Mouse (Mus musculus): ENCODE data around the gene Nkpd1. TPM values are rescaled to one million over a fixed set of nuclear protein-coding genes. Genes with fewer than 3 reads are reported as not detected.

Nkpd1 gene
- polyA plus RNA-seq (2015; fragmentation: Nextera tagmentation; extraction: Ambion mirVana) = 3.1 and 3.3 TPM in 2 replicates

GRCm38 (mm10) chr7:19517652-19518365 is at the start of gene Nkpd1:
TSS of gene Nkpd1 (plus strand) at chr7:19517838.
- WGBS = 5% methylated on average over 29 of the region's 29 CpGs
- H3K4me3 ChIP-seq (replicated peaks) = peak within 1 kb of the TSS; percentile 20
- no peaks in the 10 kb centered on the region for H3K36me3 ChIP-seq
- peaks cover 20% of the 10 kb centered on the region for H3K4me1 ChIP-seq
- no peaks in the 10 kb centered on the region for H3K9me3 ChIP-seq (replicated peaks)
- H3K27me3 ChIP-seq = peaks cover 65% of the 10 kb centered on the region
- H3K4me2 ChIP-seq (replicated peaks) = peak within 1 kb of the TSS; percentile 39
- peak; percentile 16; the same call in 1 of the 2 replicates for ATAC-seq (ENCODE audit: insufficient number of reproducible peaks, low FRiP score, low TSS enrichment, low read depth)
- no peak within 1 kb of the TSS for H3K27ac ChIP-seq (replicated peaks)
- no peak within 1 kb of the TSS for H3K9ac ChIP-seq

- 56% methylated on average over 12 of the region's 12 CpGs for WGBS
- H3K27me3 ChIP-seq = peaks cover 58% of the 10 kb centered on the region
Observed at GRCm38 (mm10) chr7:19468279-19468678, 49.4 kb upstream of the Nkpd1 start.

GRCm38 (mm10) chr7:19469404-19469803 is 48.2 kb upstream of the Nkpd1 start:
- 19% methylated on average over 23 of the region's 23 CpGs for WGBS
- Histone ChIP-seq H3K4me3 (replicated peaks) (no peak overlapping the region), H3K27me3 (peaks cover 60% of the 10 kb centered on the region), H3K4me2 (replicated peaks) (no peak overlapping the region), H3K9me3 (replicated peaks) (no peaks in the 10 kb centered on the region), H3K27ac (replicated peaks) (no peak overlapping the region), H3K9ac (no peak overlapping the region), H3K4me1 (peaks cover 25% of the 10 kb centered on the region), H3K36me3 (no peaks in the 10 kb centered on the region)
- ATAC-seq (ENCODE audit: insufficient number of reproducible peaks, low FRiP score, low TSS enrichment, low read depth) = no peak

More at GRCm38 (mm10) chr7:19468279-19468678, 49.4 kb upstream of the Nkpd1 start:
- Histone ChIP-seq H3K4me1 (peaks cover 22% of the 10 kb centered on the region), H3K9ac (no peak overlapping the region), H3K36me3 (no peaks in the 10 kb centered on the region), H3K9me3 (replicated peaks) (no peaks in the 10 kb centered on the region), H3K4me2 (replicated peaks) (no peak overlapping the region), H3K4me3 (replicated peaks) (no peak overlapping the region), H3K27ac (replicated peaks) (no peak overlapping the region)
- ATAC-seq (ENCODE audit: insufficient number of reproducible peaks, low FRiP score, low TSS enrichment, low read depth) = no peak

GRCm38 (mm10) chr7:19470308-19470707 is 47.3 kb upstream of the Nkpd1 start:
- H3K27me3 ChIP-seq = peaks cover 63% of the 10 kb centered on the region
- 19% methylated on average over 14 of the region's 14 CpGs for WGBS
- no peak for ATAC-seq (ENCODE audit: insufficient number of reproducible peaks, low FRiP score, low TSS enrichment, low read depth)

GRCm38 (mm10) chr7:19472403-19472802 is 45.2 kb upstream of the Nkpd1 start:
- peaks cover 21% of the 10 kb centered on the region for H3K4me1 ChIP-seq
- no peaks in the 10 kb centered on the region for H3K36me3 ChIP-seq
- H3K4me2 ChIP-seq (replicated peaks) = no peak overlapping the region
- no peak overlapping the region for H3K9ac ChIP-seq
- H3K27me3 ChIP-seq = peaks cover 58% of the 10 kb centered on the region
- H3K9me3 ChIP-seq (replicated peaks) = no peaks in the 10 kb centered on the region
- H3K27ac ChIP-seq (replicated peaks) = no peak overlapping the region
- no peak overlapping the region for H3K4me3 ChIP-seq (replicated peaks)
- ATAC-seq (ENCODE audit: insufficient number of reproducible peaks, low FRiP score, low TSS enrichment, low read depth) = no peak; the same call in 1 of the 2 replicates
- 31% methylated on average over 4 of the region's 4 CpGs for WGBS

More at GRCm38 (mm10) chr7:19470308-19470707, 47.3 kb upstream of the Nkpd1 start:
- Histone ChIP-seq H3K4me3 (replicated peaks) (no peak overlapping the region), H3K9ac (no peak overlapping the region), H3K27ac (replicated peaks) (no peak overlapping the region), H3K36me3 (no peaks in the 10 kb centered on the region), H3K4me2 (replicated peaks) (no peak overlapping the region), H3K9me3 (replicated peaks) (no peaks in the 10 kb centered on the region), H3K4me1 (peaks cover 17% of the 10 kb centered on the region)

- peak overlapping the region; percentile 53 for H3K4me3 ChIP-seq (replicated peaks)
- H3K36me3 ChIP-seq = no peaks in the 10 kb centered on the region
- ATAC-seq (ENCODE audit: insufficient number of reproducible peaks, low FRiP score, low TSS enrichment, low read depth) = peak; percentile 81
- H3K27ac ChIP-seq (replicated peaks) = peak overlapping the region; percentile 65; the same call in 1 of the 2 replicates
- no peaks in the 10 kb centered on the region for H3K9me3 ChIP-seq (replicated peaks)
- H3K4me2 ChIP-seq (replicated peaks) = peak overlapping the region; percentile 95
- WGBS = 2% methylated on average over 79 of the region's 89 CpGs
- H3K9ac ChIP-seq = peak overlapping the region; percentile 26
- peaks cover 52% of the 10 kb centered on the region for H3K27me3 ChIP-seq
- H3K4me1 ChIP-seq = peaks cover 30% of the 10 kb centered on the region
Observed at GRCm38 (mm10) chr7:19473875-19474443, 43.7 kb upstream of the Nkpd1 start.

GRCm38 (mm10) chr7:19477084-19477483 is 40.6 kb upstream of the Nkpd1 start:
- Histone ChIP-seq H3K36me3 (no peaks in the 10 kb centered on the region), H3K4me2 (replicated peaks) (no peak overlapping the region), H3K4me1 (peaks cover 22% of the 10 kb centered on the region), H3K4me3 (replicated peaks) (no peak overlapping the region), H3K9me3 (replicated peaks) (no peaks in the 10 kb centered on the region), H3K27ac (replicated peaks) (no peak overlapping the region), H3K9ac (no peak overlapping the region), H3K27me3 (peaks cover 24% of the 10 kb centered on the region)
- ATAC-seq (ENCODE audit: insufficient number of reproducible peaks, low FRiP score, low TSS enrichment, low read depth) = no peak
- 66% methylated on average over 2 of the region's 2 CpGs for WGBS

- H3K27me3 ChIP-seq = peaks cover 16% of the 10 kb centered on the region
- H3K9ac ChIP-seq = no peak overlapping the region
- no peak for ATAC-seq (ENCODE audit: insufficient number of reproducible peaks, low FRiP score, low TSS enrichment, low read depth)
- H3K9me3 ChIP-seq (replicated peaks) = no peaks in the 10 kb centered on the region
- H3K4me3 ChIP-seq (replicated peaks) = no peak overlapping the region
- 26% methylated on average over 14 of the region's 14 CpGs for WGBS
- no peak overlapping the region for H3K4me2 ChIP-seq (replicated peaks)
- H3K27ac ChIP-seq (replicated peaks) = no peak overlapping the region
- peaks cover 22% of the 10 kb centered on the region for H3K4me1 ChIP-seq
- H3K36me3 ChIP-seq = no peaks in the 10 kb centered on the region
Observed at GRCm38 (mm10) chr7:19477624-19478384, 39.8 kb upstream of the Nkpd1 start.

GRCm38 (mm10) chr7:19483281-19483680 is 34.4 kb upstream of the Nkpd1 start:
- H3K27ac ChIP-seq (replicated peaks) = no peak overlapping the region
- ATAC-seq (ENCODE audit: insufficient number of reproducible peaks, low FRiP score, low TSS enrichment, low read depth) = no peak
- 71% methylated on average over 8 of the region's 8 CpGs for WGBS
- no peak overlapping the region for H3K4me2 ChIP-seq (replicated peaks)
- no peaks in the 10 kb centered on the region for H3K36me3 ChIP-seq
- H3K4me3 ChIP-seq (replicated peaks) = no peak overlapping the region
- peaks cover 4% of the 10 kb centered on the region for H3K27me3 ChIP-seq
- H3K9me3 ChIP-seq (replicated peaks) = no peaks in the 10 kb centered on the region
- no peak overlapping the region for H3K9ac ChIP-seq
- no peaks in the 10 kb centered on the region for H3K4me1 ChIP-seq

- Histone ChIP-seq H3K4me1 (peaks cover 9% of the 10 kb centered on the region), H3K36me3 (no peaks in the 10 kb centered on the region), H3K9ac (no peak overlapping the region), H3K4me3 (replicated peaks) (no peak overlapping the region), H3K4me2 (replicated peaks) (no peak overlapping the region), H3K27ac (replicated peaks) (no peak overlapping the region), H3K27me3 (peaks cover 26% of the 10 kb centered on the region), H3K9me3 (replicated peaks) (no peaks in the 10 kb centered on the region)
- 87% methylated on average over 1 of the region's 1 CpGs for WGBS
- ATAC-seq (ENCODE audit: insufficient number of reproducible peaks, low FRiP score, low TSS enrichment, low read depth) = no peak
Observed at GRCm38 (mm10) chr7:19485488-19485887, 32.1 kb upstream of the Nkpd1 start.

GRCm38 (mm10) chr7:19486549-19486948 is 31.1 kb upstream of the Nkpd1 start:
- Histone ChIP-seq H3K4me3 (replicated peaks) (no peak overlapping the region), H3K9me3 (replicated peaks) (no peaks in the 10 kb centered on the region), H3K4me2 (replicated peaks) (no peak overlapping the region), H3K27me3 (peaks cover 36% of the 10 kb centered on the region), H3K27ac (replicated peaks) (no peak overlapping the region), H3K4me1 (peaks cover 12% of the 10 kb centered on the region), H3K36me3 (no peaks in the 10 kb centered on the region), H3K9ac (no peak overlapping the region)
- ATAC-seq (ENCODE audit: insufficient number of reproducible peaks, low FRiP score, low TSS enrichment, low read depth) = no peak
- 94% methylated on average over 7 of the region's 7 CpGs for WGBS
